Mouse (Mus musculus) forebrain, postnatal 0 days (tissue): ENCODE measurements at regions not wholly inside any gene's neighbourhood (a gene's known extent, or its start where the extent isn't known, plus 50 kb on each side); places are given as distances from the start of the nearest gene placed in this dataset.

ENCODE experiments used
- ATAC-seq: fragments of 200-750 bp; cut with Nextera tagmentation; 2 replicates; pipeline ENCODE4 v1.8.0; 2017; ENCODE audit warnings: mild to moderate bottlenecking, moderate library complexity
- DNase-seq: peaks from one replicate; pipeline ENCODE4 v3.0.0-alpha.2; 2015
- H3K27ac ChIP-seq: fragments of 300-500 bp; sonication (generic); 2 replicates; pipeline ENCODE4 v1.5.1; 2014; ENCODE audit warnings: low read depth, mild to moderate bottlenecking, antibody characterized with exemption, low read length, moderate library complexity, mixed read lengths
- H3K27me3 ChIP-seq: fragments of 300-500 bp; sonication (generic); 2 replicates; pipeline ENCODE4 v1.6.1; 2014; ENCODE audit warnings: mild to moderate bottlenecking, low read length, mixed read lengths; ENCODE audit not compliant: insufficient read depth
- H3K36me3 ChIP-seq: fragments of 300-500 bp; sonication (generic); 2 replicates; pipeline ENCODE4 v1.6.1; 2014; ENCODE audit warnings: mild to moderate bottlenecking, moderate library complexity; ENCODE audit not compliant: insufficient read depth
- H3K4me1 ChIP-seq: fragments of 300-500 bp; sonication (generic); 2 replicates; pipeline ENCODE4 v1.6.1; 2014; ENCODE audit warnings: antibody characterized with exemption; ENCODE audit not compliant: insufficient read depth
- H3K4me2 ChIP-seq: fragments of 300-500 bp; sonication (generic); 2 replicates; pipeline ENCODE4 v1.6.1; 2014; ENCODE audit warnings: low read depth, mild to moderate bottlenecking, moderate library complexity
- H3K4me3 ChIP-seq: fragments of 300-500 bp; sonication (generic); 2 replicates; pipeline ENCODE4 v1.5.1; 2014; ENCODE audit warnings: low read depth, low read length, mixed read lengths
- H3K9ac ChIP-seq: fragments of 300-500 bp; sonication (generic); 2 replicates; pipeline ENCODE4 v1.6.1; 2014; ENCODE audit warnings: mild to moderate bottlenecking
- H3K9me3 ChIP-seq: fragments of 300-500 bp; sonication (generic); 2 replicates; pipeline ENCODE4 v1.6.1; 2016; ENCODE audit warnings: low read length
- CTCF ChIP-seq: sonication (generic); IDR thresholded peaks from 2 replicates; pipeline ENCODE4 v1.5.1; 2016; ENCODE audit warnings: antibody characterized with exemption, control low read depth, low read depth
- WGBS: fragments of 180-500 bp; shearing (Covaris S2); extraction: QIAGEN DNeasy Blood & Tissue Kit; methylation state at CpG from one replicate; pipeline ENCODE4 v1.1.7; 2014; 5-methylcytosine and 5-hydroxymethylcytosine counted together

- 75% methylated on average over 16 of the region's 16 CpGs for WGBS
- Histone ChIP-seq H3K27ac (no peak overlapping the region), H3K4me2 (no peak overlapping the region), H3K9me3 (no peaks in the 10 kb centered on the region), H3K4me1 (no peaks in the 10 kb centered on the region; the same call in 1 of the 2 replicates), H3K27me3 (no peaks in the 10 kb centered on the region), H3K36me3 (no peaks in the 10 kb centered on the region), H3K4me3 (no peak overlapping the region), H3K9ac (no peak overlapping the region)
- no peak for DNase-seq
- TF ChIP-seq CTCF = no peak
- no peak for ATAC-seq
Observed at GRCm38 (mm10) chr10:119031282-119032275, 161.6 kb upstream of the Dyrk2 start.

- no peaks in the 10 kb centered on the region; the same call in 1 of the 2 replicates for H3K4me1 ChIP-seq
- no peak for TF ChIP-seq CTCF
- H3K4me3 ChIP-seq = no peak overlapping the region
- H3K36me3 ChIP-seq = no peaks in the 10 kb centered on the region
- H3K27ac ChIP-seq = no peak overlapping the region
- H3K27me3 ChIP-seq = no peaks in the 10 kb centered on the region
- no peaks in the 10 kb centered on the region for H3K9me3 ChIP-seq
- ATAC-seq (no peak), DNase-seq (no peak)
- H3K4me2 ChIP-seq = no peak overlapping the region
- 66% methylated on average over 3 of the region's 3 CpGs for whole genome bisulfite sequencing
- H3K9ac ChIP-seq = no peak overlapping the region
Observed at GRCm38 (mm10) chr10:119028480-119029137, 158.6 kb upstream of the Dyrk2 start.

- no peak for TF ChIP-seq CTCF
- Histone ChIP-seq H3K4me3 (no peak overlapping the region), H3K9me3 (no peaks in the 10 kb centered on the region), H3K27ac (no peak overlapping the region), H3K4me1 (no peaks in the 10 kb centered on the region; the same call in 1 of the 2 replicates), H3K27me3 (no peaks in the 10 kb centered on the region), H3K9ac (no peak overlapping the region), H3K4me2 (no peak overlapping the region), H3K36me3 (no peaks in the 10 kb centered on the region)
- 73% methylated on average over 6 of the region's 6 CpGs for WGBS
- DNase-seq = no peak
- no peak for ATAC-seq
Observed at GRCm38 (mm10) chr10:119027241-119027901, 157.4 kb upstream of the Dyrk2 start.

GRCm38 (mm10) chr10:119026291-119026690 is 156.3 kb upstream of the Dyrk2 start:
- whole genome bisulfite sequencing = 66% methylated on average over 4 of the region's 4 CpGs
- Histone ChIP-seq H3K9ac (no peak overlapping the region), H3K36me3 (no peaks in the 10 kb centered on the region), H3K4me3 (no peak overlapping the region), H3K4me2 (no peak overlapping the region), H3K27ac (no peak overlapping the region), H3K27me3 (no peaks in the 10 kb centered on the region), H3K9me3 (no peaks in the 10 kb centered on the region), H3K4me1 (no peaks in the 10 kb centered on the region; the same call in 1 of the 2 replicates)
- ATAC-seq (no peak), DNase-seq (no peak)
- no peak for TF ChIP-seq CTCF

- H3K9me3 ChIP-seq = no peaks in the 10 kb centered on the region
- H3K36me3 ChIP-seq = no peaks in the 10 kb centered on the region
- H3K4me3 ChIP-seq = no peak overlapping the region
- no peak for TF ChIP-seq CTCF
- H3K27ac ChIP-seq = no peak overlapping the region
- no peak overlapping the region for H3K4me2 ChIP-seq
- H3K9ac ChIP-seq = no peak overlapping the region
- no peaks in the 10 kb centered on the region for H3K27me3 ChIP-seq
- ATAC-seq (no peak), DNase-seq (no peak)
- H3K4me1 ChIP-seq = no peaks in the 10 kb centered on the region; the same call in 1 of the 2 replicates
- 77% methylated on average over 9 of the region's 9 CpGs for WGBS
Observed at GRCm38 (mm10) chr10:119024425-119024824, 154.4 kb upstream of the Dyrk2 start.

GRCm38 (mm10) chr10:119019082-119019481 is 149.1 kb upstream of the Dyrk2 start:
- no peak for TF ChIP-seq CTCF
- Histone ChIP-seq H3K4me2 (no peak overlapping the region), H3K4me3 (no peak overlapping the region), H3K9me3 (no peaks in the 10 kb centered on the region), H3K27ac (no peak overlapping the region), H3K27me3 (no peaks in the 10 kb centered on the region), H3K4me1 (no peaks in the 10 kb centered on the region), H3K9ac (no peak overlapping the region), H3K36me3 (no peaks in the 10 kb centered on the region)
- WGBS = 93% methylated on average over 10 of the region's 10 CpGs
- DNase-seq (no peak), ATAC-seq (no peak)
